Mouse (Mus musculus) bone marrow, adult 2 months (tissue): Measurements from ENCODE around the gene Man2b2.

ENCODE experiments used
- CTCF ChIP-seq: fragments of 200-500 bp; IDR thresholded peaks from 2 replicates; pipeline ENCODE4 v1.5.1; 2011; ENCODE audit warnings: low read length, control low read depth; ENCODE audit not compliant: control insufficient read depth, insufficient read depth
- POLR2A ChIP-seq: fragments of 200-500 bp; IDR thresholded peaks from 2 replicates; pipeline ENCODE4 v1.6.1; 2011; ENCODE audit warnings: low read depth, mild to moderate bottlenecking, control low read depth, low read length, borderline replicate concordance; ENCODE audit not compliant: control insufficient read depth

GRCm38 (mm10) chr5:36844490-36844889 lies 14.0 kb upstream of the Man2b2 start:
- TF ChIP-seq CTCF, result no peak
- no peak for TF ChIP-seq POLR2A
